Mouse (Mus musculus): Measurements from ENCODE around the gene Fes. TPM values are rescaled to one million over a fixed set of nuclear protein-coding genes. Genes with fewer than 3 reads are reported as not detected.

Gene Fes
- polyA plus RNA-seq, 1 experiment from 2014 or later: 26.4 TPM

- WGBS: 86% methylated on average over 19 of the region's 19 CpGs
- TF ChIP-seq EP300 (IDR thresholded peaks at IDR 0.05) (no peak), CTCF (IDR thresholded peaks at IDR 0.05) (no peak)
- Histone ChIP-seq H3K27ac (ENCODE audit: low read length) (no peak overlapping the region), H3K4me3 (ENCODE audit: low read depth, low read length) (no peak overlapping the region), H3K9ac (replicated peaks; ENCODE audit: low read depth) (no peak overlapping the region), H3K4me1 (ENCODE audit: insufficient read depth, low read depth, low read length) (no peaks in the 10 kb centered on the region), H3K27me3 (replicated peaks; ENCODE audit: insufficient read depth, low read length) (no peaks in the 10 kb centered on the region), H3K4me2 (replicated peaks; ENCODE audit: low read depth, low read length) (no peak overlapping the region), H3K9me3 (ENCODE audit: low read length) (no peaks in the 10 kb centered on the region), H3K36me3 (ENCODE audit: insufficient read depth, low read length) (peaks cover 72% of the 10 kb centered on the region)
- DNase-seq (ENCODE audit: low spot score) (no peak), ATAC-seq (no peak)
These were observed 56.3 kb downstream of the Fes start for GRCm38 (mm10) chr7:80331433-80331832.

GRCm38 (mm10) chr7:80330278-80330677 lies 57.5 kb downstream of the Fes start:
- H3K9ac ChIP-seq (replicated peaks; ENCODE audit: low read depth): no peak overlapping the region
- H3K4me1 ChIP-seq (ENCODE audit: insufficient read depth, low read depth, low read length): no peaks in the 10 kb centered on the region
- no peak for ATAC-seq
- no peaks in the 10 kb centered on the region for H3K27me3 ChIP-seq (replicated peaks; ENCODE audit: insufficient read depth, low read length)
- WGBS: 82% methylated on average over 8 of the region's 8 CpGs
- no peaks in the 10 kb centered on the region for H3K9me3 ChIP-seq (ENCODE audit: low read length)
- DNase-seq (ENCODE audit: low spot score): no peak
- H3K4me2 ChIP-seq (replicated peaks; ENCODE audit: low read depth, low read length): no peak overlapping the region
- peaks cover 71% of the 10 kb centered on the region for H3K36me3 ChIP-seq (ENCODE audit: insufficient read depth, low read length)
- H3K4me3 ChIP-seq (ENCODE audit: low read depth, low read length): no peak overlapping the region
- H3K27ac ChIP-seq (ENCODE audit: low read length): no peak overlapping the region
- no peak for TF ChIP-seq CTCF (IDR thresholded peaks at IDR 0.05)
- no peak for TF ChIP-seq EP300 (IDR thresholded peaks at IDR 0.05)

Other genes starting within 250 kb of the Fes start
- gene Sema4b, start 201.1 kb downstream of the Fes start, polyA plus RNA-seq (2015; fragmentation: Nextera tagmentation; extraction: Ambion mirVana): 11.6 and 11.8 TPM in 2 replicates
- gene Cib1, start 155.1 kb downstream of the Fes start, polyA plus RNA-seq (2015; fragmentation: Nextera tagmentation; extraction: Ambion mirVana): 108 and 123 TPM in 2 replicates
- gene Gdpgp1, start 155.1 kb downstream of the Fes start, polyA plus RNA-seq (2015; fragmentation: Nextera tagmentation; extraction: Ambion mirVana): 2.6 and 2.8 TPM in 2 replicates
- gene Ttll13, start 141.6 kb downstream of the Fes start, polyA plus RNA-seq (2015; fragmentation: Nextera tagmentation; extraction: Ambion mirVana): 1.9 and 2.1 TPM in 2 replicates
- gene Ngrn, start 126.7 kb downstream of the Fes start, polyA plus RNA-seq (2015; fragmentation: Nextera tagmentation; extraction: Ambion mirVana): 40.8 and 46.0 TPM in 2 replicates
- 2.8 and 3.4 TPM in 2 replicates for gene Vps33b, start 118.3 kb downstream of the Fes start, polyA plus RNA-seq (2015; fragmentation: Nextera tagmentation; extraction: Ambion mirVana)
- 8.4 and 13.8 TPM in 2 replicates for gene Prc1, start 93.5 kb downstream of the Fes start, polyA plus RNA-seq (2015; fragmentation: Nextera tagmentation; extraction: Ambion mirVana)
- gene Rccd1, start 63.5 kb downstream of the Fes start, polyA plus RNA-seq (2015; fragmentation: Nextera tagmentation; extraction: Ambion mirVana): 3.4 and 3.8 TPM in 2 replicates
- 30.3 and 32.9 TPM in 2 replicates for gene Unc45a, start 46.9 kb downstream of the Fes start, polyA plus RNA-seq (2015; fragmentation: Nextera tagmentation; extraction: Ambion mirVana)
- gene Hddc3, start 44.8 kb downstream of the Fes start, polyA plus RNA-seq (2015; fragmentation: Nextera tagmentation; extraction: Ambion mirVana): 8.5 and 9.2 TPM in 2 replicates
- 8.5 and 9.6 TPM in 2 replicates for gene Man2a2, start 16.6 kb downstream of the Fes start, polyA plus RNA-seq (2015; fragmentation: Nextera tagmentation; extraction: Ambion mirVana)
- 24.4 and 27.3 TPM in 2 replicates for gene Furin, start 17.5 kb upstream of the Fes start, polyA plus RNA-seq (2015; fragmentation: Nextera tagmentation; extraction: Ambion mirVana)
- gene Blm, start 147.2 kb upstream of the Fes start, polyA plus RNA-seq (2015; fragmentation: Nextera tagmentation; extraction: Ambion mirVana): 2.4 and 2.5 TPM in 2 replicates